Mouse (Mus musculus): ENCODE results near the gene Gapvd1.

DNA sequence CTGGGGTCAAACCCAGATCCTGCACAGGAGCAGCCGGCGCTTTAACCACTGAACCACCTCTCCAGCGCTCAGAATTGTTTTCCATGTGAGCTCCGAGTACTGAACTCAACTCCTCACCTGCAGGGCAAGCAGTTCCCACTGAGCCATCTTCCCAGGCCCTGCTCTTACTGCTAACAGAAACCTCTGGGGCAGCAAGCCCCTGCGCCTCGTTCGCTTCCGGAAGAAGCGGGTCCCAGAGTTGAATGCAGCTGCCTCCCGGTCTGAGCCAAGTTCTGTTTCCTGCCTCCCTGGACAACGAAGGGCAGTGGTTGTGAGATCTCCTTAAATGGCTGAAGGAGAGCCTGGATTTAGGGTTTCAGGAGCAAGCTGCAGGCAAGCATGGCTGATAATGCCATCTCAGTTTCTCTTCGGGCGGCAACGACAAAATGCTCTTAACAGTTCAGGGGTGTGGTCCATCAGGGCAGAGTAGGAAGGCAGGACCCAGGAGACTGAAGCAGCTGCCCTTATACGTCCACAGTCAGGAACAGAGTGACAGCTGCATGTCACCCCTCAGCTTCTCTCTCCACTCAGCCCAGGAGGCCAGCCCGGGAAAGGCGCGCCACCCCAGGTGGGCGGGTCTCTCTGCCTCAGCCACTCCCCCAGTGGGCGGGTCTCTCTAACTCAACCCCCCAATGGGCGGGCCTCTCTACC is 109.0 kb downstream of the Gapvd1 start:
- TF ChIP-seq CTCF (IDR thresholded peaks at IDR 0.05; ENCODE audit: low read depth, low read length) (no peak), POLR2A (IDR thresholded peaks at IDR 0.05; ENCODE audit: insufficient read depth, low read length) (peak; percentile 46), EP300 (IDR thresholded peaks at IDR 0.05; ENCODE audit: insufficient read depth, low read depth, low read length) (no peak)
